Mouse (Mus musculus): ENCODE measurements around the gene 9530003J23Rik.
A peak's percentile ranks its signal among the peaks of the same experiment; 100 is the strongest.
"Not testable (repeated sequence)": the region's sequence is repeated elsewhere in the genome, so short reads cannot be mapped to it uniquely, and the experiment has no call there.

The 9530003J23Rik gene

DNA sequence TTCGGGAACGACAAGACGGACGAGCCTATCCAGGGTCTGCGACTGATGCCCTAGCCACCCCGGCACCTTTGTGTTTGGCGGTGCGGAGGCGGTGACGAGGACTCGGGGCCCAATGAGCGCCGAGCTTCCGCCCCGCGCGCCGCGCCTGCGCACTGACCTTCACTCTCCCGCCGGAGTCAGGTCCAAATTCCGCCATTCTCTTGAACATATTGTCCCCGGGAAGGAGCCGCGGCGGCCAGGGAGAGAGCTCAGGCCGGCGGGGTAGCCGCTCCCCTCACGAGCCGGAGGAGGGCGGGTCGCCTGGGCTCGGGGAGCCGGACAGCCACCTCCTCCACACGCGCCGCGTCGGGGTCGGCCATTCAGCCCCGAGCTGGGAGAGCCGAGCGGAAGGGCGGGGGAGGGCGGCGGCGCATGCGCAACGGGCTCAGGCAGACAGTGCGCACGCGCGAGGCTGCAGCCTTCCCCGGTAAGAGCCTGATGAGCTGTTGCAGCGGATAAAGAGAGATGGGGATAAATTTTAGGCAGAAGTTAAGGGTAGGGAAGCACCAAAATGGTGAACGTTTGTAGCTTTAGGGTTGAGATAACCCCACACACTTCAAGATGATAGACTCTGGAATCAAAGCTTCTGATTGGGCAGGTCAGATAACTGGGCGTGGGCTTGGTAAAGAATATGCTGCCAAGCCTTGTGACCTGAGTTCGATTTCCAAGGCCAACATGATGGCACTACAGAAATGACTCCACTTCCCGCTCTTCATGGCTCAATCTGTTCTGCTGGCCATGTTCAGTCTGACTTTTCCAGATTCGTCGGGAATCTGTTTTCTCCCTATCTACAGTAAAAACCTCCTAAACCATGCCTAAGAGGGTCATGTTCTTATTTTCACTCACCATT lies 14.2 kb downstream of the 9530003J23Rik start, which contains the start of gene Yeats4:
Gene Yeats4, minus strand, starts transcription at position 406 of the 889 bp plus-strand sequence.
- DNase-seq: peak; percentile 99

DNA sequence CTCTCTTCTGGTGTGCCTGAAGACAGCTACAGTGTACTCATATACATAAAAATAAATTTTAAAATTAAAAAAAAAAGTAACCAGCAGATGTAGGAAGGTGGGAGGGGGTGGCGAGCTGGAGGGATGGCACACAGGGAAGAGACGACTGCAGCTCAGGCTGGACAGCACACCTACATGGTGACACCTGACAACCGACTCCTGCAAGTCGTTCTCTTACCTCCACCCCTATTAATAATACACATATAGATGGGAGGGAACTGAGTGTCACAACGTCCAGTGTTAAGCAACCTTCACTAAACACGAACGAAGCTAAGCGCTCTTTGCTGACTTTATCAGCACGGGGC lies 14.8 kb downstream of the 9530003J23Rik start:
- DNase-seq: no peak

GRCm38 (mm10) chr10:117222821-117223220 lies 15.7 kb downstream of the 9530003J23Rik start:
- no peak for DNase-seq

DNA sequence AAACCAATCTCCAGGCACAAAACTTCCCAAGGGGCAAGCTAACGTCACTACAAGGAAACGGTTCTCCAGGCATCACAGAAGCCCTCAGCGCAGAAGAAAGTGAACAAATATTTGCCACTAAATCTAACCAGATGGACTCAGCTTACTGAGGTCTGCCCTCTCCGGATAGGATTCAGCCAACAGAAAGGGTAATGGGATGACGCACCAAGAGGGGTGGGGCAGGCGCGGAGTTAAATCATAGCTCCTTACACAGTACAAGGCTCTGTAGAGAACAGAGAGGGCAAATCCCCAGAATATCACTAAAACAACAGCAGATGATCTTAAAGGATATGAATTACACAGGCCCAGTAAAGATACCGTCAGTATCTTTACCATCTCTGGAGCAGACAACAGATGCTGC lies 20.2 kb downstream of the 9530003J23Rik start:
- no peak for DNase-seq

DNA sequence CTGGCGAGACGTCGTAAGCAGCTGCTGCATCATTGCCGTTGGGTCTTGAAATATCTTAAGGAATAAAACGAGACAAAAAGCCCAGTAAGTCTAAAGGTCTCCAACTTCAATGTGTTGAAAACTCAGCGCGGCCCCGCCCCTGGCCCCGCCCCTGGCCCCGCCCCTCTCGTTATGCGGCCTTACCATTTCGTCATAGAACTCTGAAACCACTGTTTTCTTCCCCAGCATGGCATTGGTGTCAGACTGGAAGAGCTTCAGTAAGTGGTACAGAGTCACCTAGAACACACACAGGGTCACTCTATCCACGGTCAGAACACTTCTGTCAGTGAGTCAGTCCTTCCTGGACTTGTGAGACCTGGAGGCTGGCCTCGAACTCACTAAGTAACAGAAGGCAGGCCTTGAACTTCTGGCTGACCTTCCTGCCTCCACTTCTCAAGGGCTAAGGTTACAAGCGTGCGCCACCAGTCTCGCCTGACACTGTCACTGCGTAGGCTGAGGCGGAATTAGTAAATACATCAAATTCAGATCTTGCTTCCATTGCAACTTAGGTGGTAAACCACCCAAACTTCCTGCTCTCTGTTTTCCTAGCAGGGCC lies 21.2 kb downstream of the 9530003J23Rik start:
- no peak for DNase-seq

DNA sequence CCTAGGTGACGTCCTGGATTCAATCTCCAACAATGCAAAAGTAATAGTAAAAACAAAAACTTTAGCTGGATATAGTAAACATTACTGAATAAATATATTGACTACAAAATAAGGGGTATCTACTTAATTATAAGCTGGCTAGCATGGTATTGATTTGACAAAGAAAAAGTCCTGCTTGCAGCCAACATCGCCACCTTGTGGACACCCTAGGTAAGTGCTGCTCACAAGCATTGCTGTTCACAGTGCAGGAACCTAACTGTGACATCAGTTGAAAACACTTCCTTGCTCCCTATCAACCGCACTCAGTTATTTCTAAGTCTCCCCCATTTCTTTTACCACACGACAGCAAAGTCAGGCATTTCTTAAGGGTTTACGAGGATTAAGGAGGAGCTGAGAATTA lies 21.7 kb downstream of the 9530003J23Rik start:
- peak; percentile 18 for DNase-seq

- DNase-seq: no peak
These were observed 22.4 kb downstream of the 9530003J23Rik start for GRCm38 (mm10) chr10:117216132-117216495.

GRCm38 (mm10) chr10:117215409-117216131 lies 22.9 kb downstream of the 9530003J23Rik start:
- DNase-seq: no peak

GRCm38 (mm10) chr10:117211023-117211422 lies 27.5 kb downstream of the 9530003J23Rik start:
- DNase-seq: no peak

DNA sequence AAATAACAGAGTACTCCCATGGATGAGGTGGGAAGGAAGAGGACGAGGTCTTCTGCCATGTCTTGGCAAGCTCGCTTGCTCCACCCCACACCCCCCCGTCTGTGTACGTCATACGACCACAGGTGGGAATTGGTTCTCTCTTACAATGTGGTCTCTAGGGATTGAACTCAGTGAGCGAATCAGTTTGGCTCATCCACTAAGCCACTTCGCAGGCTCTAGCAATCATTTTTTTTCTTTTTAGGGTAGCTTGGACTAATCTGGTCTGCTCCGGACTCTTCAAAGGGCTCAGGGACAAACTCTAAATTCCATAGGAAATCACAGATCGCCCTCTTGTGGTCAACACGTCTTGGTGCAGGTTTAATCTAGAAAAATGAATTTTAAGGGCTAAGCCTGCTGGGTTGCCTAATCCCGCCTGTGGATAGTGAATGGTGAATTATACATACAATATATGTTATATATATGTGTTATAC lies 29.0 kb downstream of the 9530003J23Rik start:
- peak; percentile 34 for DNase-seq

GRCm38 (mm10) chr10:117208787-117209186 lies 29.7 kb downstream of the 9530003J23Rik start:
- not testable (repeated sequence) for DNase-seq

- DNase-seq: no peak
These were observed 30.3 kb downstream of the 9530003J23Rik start for GRCm38 (mm10) chr10:117208221-117208620.

- DNase-seq: no peak
These were observed 32.4 kb downstream of the 9530003J23Rik start for GRCm38 (mm10) chr10:117206070-117206469.

- DNase-seq: no peak
These were observed 34.9 kb downstream of the 9530003J23Rik start for GRCm38 (mm10) chr10:117203558-117203981.

DNA sequence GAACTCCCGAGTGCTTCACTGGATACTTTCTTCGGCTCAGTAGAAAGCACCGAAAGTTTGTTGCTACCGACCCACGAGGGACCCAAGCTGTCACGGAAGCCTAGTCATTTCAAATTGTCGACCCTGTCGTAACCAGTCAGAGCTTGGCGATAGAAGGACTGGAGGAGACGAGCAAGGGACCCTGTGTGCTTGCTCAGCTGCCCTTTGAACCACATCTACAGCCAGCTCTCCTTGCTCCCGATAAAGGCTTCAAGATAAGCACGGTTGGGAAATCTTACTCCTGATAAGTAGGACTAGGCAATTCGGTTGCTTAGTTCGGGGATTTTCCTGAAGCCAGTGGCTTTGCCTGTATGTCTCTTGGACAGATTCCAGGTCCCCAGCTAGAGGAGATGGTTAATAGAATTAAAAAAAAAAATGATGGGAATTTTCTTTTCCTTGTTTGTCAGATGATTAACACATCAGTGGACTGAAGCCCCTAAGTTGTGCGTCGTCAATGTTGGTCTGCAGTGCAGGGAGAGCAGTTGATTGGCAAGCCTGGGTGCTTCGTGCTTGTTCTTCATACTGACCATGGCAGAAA lies 35.4 kb downstream of the 9530003J23Rik start:
- no peak for DNase-seq

DNA sequence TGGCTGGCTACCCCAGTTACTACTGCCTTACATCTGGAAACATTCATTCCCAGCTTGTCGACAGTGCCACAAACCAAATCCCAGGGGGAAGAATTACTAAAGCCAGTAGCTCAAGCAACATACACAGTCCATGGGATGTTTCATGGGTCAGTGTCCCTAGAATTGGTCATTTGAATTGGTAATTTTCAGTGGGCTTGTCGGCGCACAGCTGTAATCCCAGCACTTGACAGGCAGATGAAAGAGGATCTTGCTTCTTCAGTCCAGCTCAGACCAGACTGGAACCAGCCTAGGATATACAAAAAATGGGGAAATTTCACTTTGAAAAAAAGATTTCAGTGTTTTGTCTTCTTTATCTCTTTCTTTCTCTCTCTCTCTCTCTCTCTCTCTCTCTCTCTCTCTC lies 38.8 kb downstream of the 9530003J23Rik start:
- no peak for DNase-seq

DNA sequence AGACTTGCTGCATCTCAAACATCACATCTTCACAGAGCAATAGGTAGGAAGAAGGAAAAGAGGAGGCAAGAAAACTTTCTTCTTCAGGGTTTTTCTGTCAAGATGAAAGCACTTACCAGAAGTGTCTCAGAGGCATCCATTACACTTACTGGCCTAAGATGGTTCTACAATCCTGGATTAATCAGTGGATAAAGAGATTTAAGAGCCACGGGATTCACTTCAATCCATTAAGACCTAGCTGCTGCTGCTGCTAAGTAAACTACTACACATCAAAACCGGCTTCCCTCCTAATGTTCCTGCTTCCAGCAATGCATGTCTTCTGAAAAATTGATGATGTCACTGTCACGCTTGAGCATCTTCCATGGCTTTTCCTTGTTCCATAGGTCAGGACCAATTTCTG lies 41.8 kb downstream of the 9530003J23Rik start:
- DNase-seq: no peak

DNA sequence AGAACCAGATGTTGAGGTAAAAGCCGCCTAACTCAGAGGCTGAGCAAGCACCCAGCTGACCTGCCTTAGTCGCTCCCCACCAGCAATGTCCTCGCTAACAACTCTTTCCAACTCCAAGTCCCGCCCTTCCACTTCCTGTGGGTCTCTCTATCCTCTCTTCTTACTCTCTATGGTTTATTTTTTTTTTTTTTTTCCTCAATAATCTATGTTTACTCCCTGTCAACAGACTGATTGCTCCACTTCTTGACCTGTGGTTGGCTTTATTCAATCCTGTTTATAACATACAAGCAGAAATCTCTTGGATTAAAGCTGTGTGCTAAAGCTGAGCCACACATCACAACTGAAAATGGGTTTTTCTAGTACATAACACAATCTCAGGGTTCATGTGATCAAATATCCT lies 42.8 kb downstream of the 9530003J23Rik start:
- DNase-seq: no peak

- DNase-seq: no peak
These were observed 43.5 kb downstream of the 9530003J23Rik start for GRCm38 (mm10) chr10:117195005-117195404.

DNA sequence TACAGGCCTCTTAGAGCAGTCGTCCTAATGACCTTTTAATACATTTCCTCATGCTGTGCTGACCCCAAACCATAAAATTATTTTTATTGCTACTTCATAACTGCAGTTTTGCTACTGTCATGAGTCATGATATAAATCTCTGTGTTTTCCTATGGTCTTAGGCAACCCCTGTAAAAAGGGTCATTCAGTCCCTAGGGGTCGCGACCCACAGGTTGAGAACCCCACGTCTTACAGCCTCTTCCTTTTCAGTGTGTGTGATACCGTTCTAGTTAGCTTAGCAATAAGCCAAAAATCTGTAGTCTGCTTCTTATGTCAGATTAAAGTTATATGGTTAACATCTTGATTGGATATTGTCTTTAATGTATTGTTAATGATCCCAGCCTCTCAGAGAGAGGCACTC lies 45.1 kb downstream of the 9530003J23Rik start:
- no peak for DNase-seq

DNA sequence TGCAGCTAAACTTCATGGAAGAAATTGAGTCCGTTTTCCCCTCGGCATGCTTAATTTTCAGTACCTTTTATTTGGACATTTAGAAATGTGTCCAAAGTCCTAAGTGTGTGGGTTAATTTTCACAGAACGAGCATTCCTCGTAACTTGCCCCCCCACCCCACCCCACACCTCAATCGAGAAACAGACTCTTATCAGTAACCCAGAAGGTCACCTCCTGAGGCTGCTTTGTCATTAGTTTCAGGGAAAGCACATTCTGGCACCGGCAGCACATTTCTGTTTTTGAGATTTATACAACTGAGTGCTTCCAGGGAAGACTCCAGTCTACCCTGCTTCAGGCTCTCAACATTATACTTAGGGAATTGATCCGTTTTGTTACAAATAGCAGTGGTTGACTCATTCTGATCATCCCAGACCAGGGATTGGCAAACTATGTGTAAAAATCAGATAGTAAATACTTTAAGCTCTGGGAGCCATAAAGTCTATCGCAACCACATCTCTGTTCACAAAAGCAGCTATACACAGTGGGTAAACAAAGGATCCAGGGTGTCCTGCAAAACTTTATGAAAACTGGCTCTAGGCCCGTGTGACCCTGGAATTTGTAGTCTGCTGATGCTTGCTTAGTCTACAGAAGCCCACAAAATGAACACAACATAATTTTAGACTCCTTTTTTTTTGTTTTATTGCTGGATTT lies 53.0 kb downstream of the 9530003J23Rik start:
- no peak for DNase-seq

Measured in cerebellum, adult 8-10 months (tissue).